Mouse (Mus musculus) C2C12 (cell line): Measurements from ENCODE around the gene Edn3.

Source experiments
- CEBPB ChIP-seq: IDR thresholded peaks from one replicate; pipeline ENCODE4 v1.6.1; 2011; ENCODE audit warnings: low read depth, mild to moderate bottlenecking, control low read depth, moderate library complexity
- CTCF ChIP-seq: IDR thresholded peaks from one replicate; pipeline ENCODE4 v1.5.1; 2011; ENCODE audit not compliant: control insufficient read depth, insufficient read depth, insufficient read length
- MAX ChIP-seq: IDR thresholded peaks from one replicate; pipeline ENCODE4 v1.6.1; 2011; ENCODE audit warnings: mild to moderate bottlenecking, control low read depth
- MYOD1 ChIP-seq: IDR thresholded peaks from one replicate; pipeline ENCODE4 v1.6.1; 2011; ENCODE audit warnings: low read depth; ENCODE audit not compliant: control insufficient read depth, insufficient read length
- MYOG ChIP-seq: IDR thresholded peaks from one replicate; pipeline ENCODE4 v1.6.1; 2011; ENCODE audit not compliant: control insufficient read depth, insufficient read length; ENCODE audit errors: extremely low read depth
- USF1 ChIP-seq: IDR thresholded peaks from one replicate; pipeline ENCODE4 v1.6.1; 2011; ENCODE audit warnings: low read depth, mild to moderate bottlenecking, control low read depth, moderate library complexity

- TF ChIP-seq CTCF, result no peak
- TF ChIP-seq MYOD1, result no peak
- TF ChIP-seq CEBPB, result no peak
- no peak for TF ChIP-seq MAX
- TF ChIP-seq MYOG, result no peak
- TF ChIP-seq USF1, result no peak
Measured at GRCm38 (mm10) chr2:174813306-174813705, 52.9 kb downstream of the Edn3 start.
